Mouse (Mus musculus): Measurements from ENCODE around the gene Siah3.

Gene Siah3

GRCm38 (mm10) chr14:75518196-75518887 is 62.6 kb downstream of the Siah3 start:
- in situ Hi-C loops (cut with MboI; ENCODE audit: low sequenced_read_pairs), result no loop called here

GRCm38 (mm10) chr14:75518899-75519298 is 63.1 kb downstream of the Siah3 start:
- in situ Hi-C loops (cut with MboI; ENCODE audit: low sequenced_read_pairs), result no loop called here

GRCm38 (mm10) chr14:75519668-75520067 is 63.9 kb downstream of the Siah3 start:
- in situ Hi-C loops (cut with MboI; ENCODE audit: low sequenced_read_pairs), result no loop called here

GRCm38 (mm10) chr14:75524648-75525047 is 68.9 kb downstream of the Siah3 start:
- in situ Hi-C loops (cut with MboI; ENCODE audit: low sequenced_read_pairs), result no loop called here

GRCm38 (mm10) chr14:75525376-75526145 is 69.8 kb downstream of the Siah3 start:
- in situ Hi-C loops (cut with MboI; ENCODE audit: low sequenced_read_pairs), result no loop called here

GRCm38 (mm10) chr14:75527464-75528190 is 71.8 kb downstream of the Siah3 start:
- in situ Hi-C loops (cut with MboI; ENCODE audit: low sequenced_read_pairs), result no loop called here

GRCm38 (mm10) chr14:75530815-75531353 is 75.1 kb downstream of the Siah3 start:
- in situ Hi-C loops (cut with MboI; ENCODE audit: low sequenced_read_pairs), result no loop called here

GRCm38 (mm10) chr14:75539205-75539604 is 83.4 kb downstream of the Siah3 start:
- in situ Hi-C loops (cut with MboI; ENCODE audit: low sequenced_read_pairs), result no loop called here

GRCm38 (mm10) chr14:75540216-75540995 is 84.6 kb downstream of the Siah3 start:
- in situ Hi-C loops (cut with MboI; ENCODE audit: low sequenced_read_pairs), result no loop called here

- in situ Hi-C loops (cut with MboI; ENCODE audit: low sequenced_read_pairs), result no loop called here
Measured at GRCm38 (mm10) chr14:75540996-75541350, 85.2 kb downstream of the Siah3 start.

GRCm38 (mm10) chr14:75541731-75542130 is 85.9 kb downstream of the Siah3 start:
- in situ Hi-C loops (cut with MboI; ENCODE audit: low sequenced_read_pairs), result no loop called here

GRCm38 (mm10) chr14:75561577-75562331 is 106.0 kb downstream of the Siah3 start:
- in situ Hi-C loops (cut with MboI; ENCODE audit: low sequenced_read_pairs), result no loop called here

GRCm38 (mm10) chr14:75565534-75566140 is 109.9 kb downstream of the Siah3 start:
- in situ Hi-C loops (cut with MboI; ENCODE audit: low sequenced_read_pairs), result no loop called here

GRCm38 (mm10) chr14:75566303-75566702 is 110.5 kb downstream of the Siah3 start:
- in situ Hi-C loops (cut with MboI; ENCODE audit: low sequenced_read_pairs), result no loop called here

GRCm38 (mm10) chr14:75579010-75579409 is 123.2 kb downstream of the Siah3 start:
- in situ Hi-C loops (cut with MboI; ENCODE audit: low sequenced_read_pairs), result no loop called here

Measured in CH12F3 (cell line).